Mouse (Mus musculus) ovary, postnatal 14 days (tissue): ENCODE results near the gene 1700028J19Rik.
"Not testable (repeated sequence)": the region's sequence is repeated elsewhere in the genome, so short reads cannot be mapped to it uniquely, and the experiment has no call there.

Experiments used
- DNase-seq: peaks from one replicate; pipeline ENCODE4 v3.0.0; 2022; ENCODE audit warnings: low spot score

The 1700028J19Rik gene

DNA sequence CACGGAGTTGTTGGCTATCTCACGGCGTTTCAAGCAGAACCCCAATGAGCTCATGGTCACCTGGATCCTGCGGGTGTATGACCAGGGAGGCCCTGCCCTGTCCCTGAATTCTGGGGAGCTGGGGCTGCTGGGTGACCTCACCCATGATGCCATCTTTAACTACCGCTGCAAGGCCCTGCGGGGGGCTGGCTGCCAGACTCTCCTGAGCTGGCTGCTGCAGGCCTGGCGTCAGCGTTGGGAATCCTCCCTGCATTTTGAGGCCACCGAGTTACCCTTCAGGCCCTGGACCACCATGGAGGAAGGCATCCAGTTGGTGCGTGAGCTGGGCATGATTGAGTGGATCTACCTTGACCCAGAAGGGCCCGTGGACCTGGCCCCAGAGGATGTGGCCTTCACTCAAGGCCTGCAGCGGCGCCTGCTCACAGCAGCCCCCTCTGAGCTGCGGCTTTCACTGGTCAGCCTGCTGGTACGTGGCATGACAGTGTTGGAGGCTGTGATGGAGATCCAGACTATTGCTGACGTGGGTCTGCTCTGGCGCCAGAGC, 4.3 kb upstream of the 1700028J19Rik start:
- not testable (repeated sequence) for DNase-seq

DNA sequence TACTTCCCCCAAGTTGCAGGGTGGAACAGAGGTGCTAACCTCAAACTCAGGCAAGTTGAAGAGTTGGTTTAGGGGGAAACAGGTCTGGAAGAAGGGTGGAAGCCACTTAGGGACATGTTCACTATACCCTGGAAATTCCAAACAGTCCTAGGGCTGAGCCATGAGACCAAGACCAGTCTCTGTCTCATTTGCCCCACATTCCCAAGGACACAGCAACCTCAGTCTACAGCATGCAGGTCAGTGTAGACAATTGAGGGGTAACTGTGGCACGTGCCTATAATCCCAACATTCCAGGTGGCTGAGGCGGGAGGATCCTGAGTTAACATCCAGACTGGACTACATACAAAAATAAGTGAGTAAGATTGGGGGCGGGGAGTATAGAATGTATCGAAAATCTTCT, 2.8 kb upstream of the 1700028J19Rik start:
- no peak for DNase-seq

DNA sequence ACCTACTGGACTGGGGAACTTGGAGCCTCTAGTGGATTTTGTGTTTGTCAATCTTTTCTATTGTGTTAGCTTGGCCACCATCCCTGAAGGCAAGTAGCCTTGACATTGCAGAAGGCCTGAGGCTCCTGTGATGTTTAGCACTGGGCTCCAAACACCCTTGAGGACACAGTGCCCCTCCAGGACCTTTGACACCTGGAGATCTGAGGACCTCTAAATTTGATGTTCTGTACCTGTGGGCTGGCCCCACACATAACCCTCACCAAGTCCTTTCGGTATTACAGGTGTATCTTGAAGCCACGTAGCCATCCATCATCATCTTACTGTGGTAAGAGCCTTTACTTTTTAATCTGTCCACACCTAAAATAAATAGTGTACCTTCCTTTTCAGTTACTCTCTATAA, 1.5 kb upstream of the 1700028J19Rik start:
- no peak for DNase-seq

GRCm38 (mm10) chr7:44246984-44247470, 532 bp upstream of the 1700028J19Rik start:
- DNase-seq, result no peak

- no peak for DNase-seq
Observed at GRCm38 (mm10) chr7:44244080-44244479, 2.4 kb downstream of the 1700028J19Rik start.

DNA sequence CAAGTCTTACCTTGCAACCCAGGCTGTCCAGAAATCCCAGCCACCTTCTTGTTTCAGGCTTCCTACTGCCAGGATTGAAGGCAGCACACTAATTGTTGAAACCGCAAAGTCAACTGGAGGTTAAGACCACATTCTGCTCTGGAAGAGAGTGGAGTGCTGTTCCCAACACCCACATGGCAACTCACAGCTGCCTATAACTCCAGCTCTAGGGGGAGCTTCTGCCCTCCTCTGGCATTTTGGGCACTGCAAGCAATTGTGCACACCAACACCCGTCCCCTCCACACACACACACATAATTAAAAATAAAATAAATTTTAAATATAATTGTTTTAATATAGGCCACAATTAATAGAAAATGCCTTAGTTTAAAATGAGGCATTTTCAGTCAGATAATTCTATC, 5.3 kb downstream of the 1700028J19Rik start:
- DNase-seq, result no peak

- DNase-seq, result no peak
Observed at GRCm38 (mm10) chr7:44240712-44241111, 5.8 kb downstream of the 1700028J19Rik start.

- no peak for DNase-seq
Observed at GRCm38 (mm10) chr7:44239913-44240312, 6.6 kb downstream of the 1700028J19Rik start.

GRCm38 (mm10) chr7:44235909-44236308, 10.6 kb downstream of the 1700028J19Rik start, which contains the start of gene Gm36864:
Gene Gm36864 (plus strand): TSS chr7:44236177.
- DNase-seq, result no peak

DNA sequence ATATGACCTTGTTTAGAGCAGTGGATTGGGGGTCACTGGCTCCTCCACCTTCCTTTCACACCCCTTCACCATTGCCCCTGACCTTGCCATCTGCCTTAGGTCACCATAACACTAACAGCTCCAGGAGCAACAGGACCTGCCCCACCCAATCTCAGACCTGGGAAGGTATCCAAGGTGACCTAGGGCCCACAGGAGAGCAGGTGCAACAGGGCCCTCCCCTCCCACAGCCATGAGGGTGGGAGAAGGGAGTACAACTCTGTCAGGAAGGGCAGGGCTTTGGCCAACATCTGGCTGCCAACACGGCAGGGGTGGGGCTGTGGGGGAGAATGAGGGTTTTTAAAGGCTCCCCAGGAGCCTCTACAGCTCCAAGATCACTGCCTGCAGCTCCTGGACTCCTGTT, 21.4 kb downstream of the 1700028J19Rik start, which contains the start of gene Klk1:
Gene Klk1, plus strand, starts transcription at position 285 of the 400 bp plus-strand sequence.
- DNase-seq, result no peak

- not testable (repeated sequence) for DNase-seq
Observed at GRCm38 (mm10) chr7:44222335-44222734, 24.2 kb downstream of the 1700028J19Rik start.

- not testable (repeated sequence) for DNase-seq
Observed at GRCm38 (mm10) chr7:44221601-44222000, 24.9 kb downstream of the 1700028J19Rik start.

DNA sequence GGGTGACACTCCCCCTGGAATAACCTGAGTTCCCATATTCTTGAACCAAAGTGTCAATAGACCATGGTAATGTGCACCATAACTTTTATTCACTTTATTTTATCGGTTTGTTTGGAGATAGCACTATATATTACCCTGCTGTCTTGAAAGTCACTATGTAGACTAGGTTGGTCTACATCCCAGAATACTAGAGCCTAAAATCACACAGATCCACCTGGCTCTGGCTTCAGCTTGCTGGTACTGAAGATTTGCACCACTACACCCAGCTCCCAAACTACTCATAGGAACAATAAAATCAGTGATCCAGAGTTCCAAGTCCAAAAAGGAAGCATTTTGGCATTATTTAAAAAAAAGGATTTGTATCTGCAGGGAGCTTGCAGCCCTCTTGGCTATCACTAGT, 30.9 kb downstream of the 1700028J19Rik start, which contains the start of gene Klk1b5:
Gene Klk1b5, plus strand, starts transcription at position 301 of the 400 bp plus-strand sequence.
- no peak for DNase-seq

DNA sequence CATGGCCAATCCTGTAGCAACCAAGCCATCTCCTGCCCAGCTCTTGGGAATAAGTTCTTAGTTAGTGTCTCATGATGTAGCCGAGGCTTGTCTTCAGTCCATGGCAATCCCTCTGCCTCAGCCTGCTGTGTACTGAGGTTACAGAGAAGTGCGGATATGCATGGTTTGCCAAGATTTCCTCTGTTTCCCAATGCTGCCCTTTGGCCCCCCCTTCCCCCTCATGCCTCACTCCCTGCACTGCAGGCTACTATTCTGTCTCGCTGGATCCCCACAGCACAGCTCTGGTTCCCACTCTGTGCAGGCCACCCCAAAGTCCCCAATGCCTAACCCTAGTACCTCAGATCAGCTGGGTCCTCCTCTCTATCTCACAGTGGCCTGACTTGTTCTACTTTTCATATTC, 38.2 kb downstream of the 1700028J19Rik start:
- no peak for DNase-seq

DNA sequence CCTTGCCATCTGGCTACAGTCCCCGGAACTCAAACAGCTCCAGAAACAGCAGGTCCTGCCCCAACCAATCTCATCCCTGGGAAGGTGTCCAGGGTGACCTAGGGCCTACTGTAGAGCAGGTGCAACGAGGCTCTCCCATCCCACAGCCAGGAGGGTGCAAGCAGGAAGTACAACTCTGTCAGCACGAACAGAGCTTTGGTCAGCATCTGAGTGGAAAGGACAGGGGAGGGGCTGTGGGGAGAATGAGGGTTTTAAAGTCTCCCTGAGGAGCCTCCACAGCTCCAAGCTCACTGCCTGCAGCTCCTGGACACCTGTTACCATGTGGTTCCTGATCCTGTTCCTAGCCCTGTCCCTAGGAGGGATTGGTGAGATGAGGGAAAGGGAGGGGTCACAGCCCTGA, 39.4 kb downstream of the 1700028J19Rik start, which contains the start of gene Klk1b4:
Gene Klk1b4, plus strand, starts transcription at position 301 of the 400 bp plus-strand sequence.
- not testable (repeated sequence) for DNase-seq

DNA sequence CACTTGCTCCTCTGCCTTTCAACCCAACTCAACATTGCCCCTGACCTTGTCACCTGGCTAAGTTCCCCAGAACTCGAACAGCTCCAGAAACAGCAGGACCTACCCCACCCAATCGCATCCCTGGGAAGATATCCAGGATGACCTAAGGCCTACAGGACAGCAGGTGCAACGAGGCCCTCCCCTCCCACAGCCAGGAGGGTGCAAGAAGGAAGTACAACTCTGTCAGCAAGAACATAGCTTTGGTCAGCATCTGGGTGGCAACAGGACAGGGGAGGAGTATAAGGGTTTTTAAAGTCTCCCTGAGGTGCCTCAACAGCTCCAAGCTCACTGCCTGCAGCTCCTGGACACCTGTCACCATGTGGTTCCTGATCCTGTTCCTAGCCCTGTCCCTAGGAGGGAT, 48.6 kb downstream of the 1700028J19Rik start, which contains the start of gene Klk1b3:
Gene Klk1b3, plus strand, starts transcription at position 301 of the 400 bp plus-strand sequence.
- DNase-seq, result no peak

- not testable (repeated sequence) for DNase-seq
Observed at GRCm38 (mm10) chr7:44193466-44193865, 53.0 kb downstream of the 1700028J19Rik start.

GRCm38 (mm10) chr7:44187936-44188335, 58.6 kb downstream of the 1700028J19Rik start, which contains the start of gene Klk1b24:
Gene Klk1b24 (plus strand): TSS chr7:44188236.
- DNase-seq, result not testable (repeated sequence)

DNA sequence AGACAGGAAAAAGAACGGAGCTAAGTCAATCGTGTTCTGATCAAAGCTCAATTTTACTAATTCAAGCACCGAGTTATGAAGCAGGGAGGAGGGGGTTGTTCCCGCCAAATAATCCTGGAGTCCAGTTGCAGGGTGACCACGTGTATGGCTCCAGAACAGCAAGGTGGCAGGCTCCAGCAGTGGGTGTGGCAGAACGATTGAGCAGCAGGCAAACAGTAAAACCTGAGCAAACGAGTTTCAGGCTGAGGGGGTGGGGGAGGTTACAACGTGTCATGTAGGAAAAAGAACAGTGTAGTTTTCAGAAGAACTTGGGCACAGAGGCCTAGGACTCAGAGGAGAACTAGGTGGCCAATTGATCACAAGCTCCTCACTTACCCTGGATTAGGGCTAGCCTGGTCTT, 60.0 kb downstream of the 1700028J19Rik start:
- DNase-seq, result not testable (repeated sequence)
